Mouse (Mus musculus) cerebellum, postnatal 36 days (tissue): ENCODE data around the gene Slc39a8.
A peak's percentile ranks its signal among the peaks of the same experiment; 100 is the strongest.

ENCODE experiments used
- DNase-seq, 2 experiments: peaks; one replicate each; pipeline ENCODE4 v3.0.0; 2021 to 2022; ENCODE audit warnings: mixed read lengths in 2 of 2

Gene Slc39a8

DNA sequence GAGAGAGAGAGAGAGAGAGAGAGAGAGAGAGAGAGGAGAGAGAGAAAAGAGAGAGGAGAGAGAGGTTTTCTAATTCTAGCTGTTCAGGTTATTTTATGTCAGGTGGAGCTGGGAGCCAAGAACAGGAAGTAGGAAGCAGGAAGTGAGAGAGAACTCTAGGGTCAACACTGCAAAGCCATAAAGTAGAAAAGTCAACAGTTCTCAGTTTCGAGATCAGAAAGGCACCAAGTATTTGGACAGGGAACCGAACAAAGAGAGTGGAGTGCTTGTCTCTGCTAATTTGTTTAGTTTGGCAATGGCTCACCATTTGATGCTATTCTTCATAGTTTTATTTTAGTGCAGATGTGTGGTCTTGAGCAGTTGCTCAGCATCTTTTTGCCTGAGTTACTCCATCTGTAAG is 26.5 kb downstream of the Slc39a8 start:
- DNase-seq: no peak

DNA sequence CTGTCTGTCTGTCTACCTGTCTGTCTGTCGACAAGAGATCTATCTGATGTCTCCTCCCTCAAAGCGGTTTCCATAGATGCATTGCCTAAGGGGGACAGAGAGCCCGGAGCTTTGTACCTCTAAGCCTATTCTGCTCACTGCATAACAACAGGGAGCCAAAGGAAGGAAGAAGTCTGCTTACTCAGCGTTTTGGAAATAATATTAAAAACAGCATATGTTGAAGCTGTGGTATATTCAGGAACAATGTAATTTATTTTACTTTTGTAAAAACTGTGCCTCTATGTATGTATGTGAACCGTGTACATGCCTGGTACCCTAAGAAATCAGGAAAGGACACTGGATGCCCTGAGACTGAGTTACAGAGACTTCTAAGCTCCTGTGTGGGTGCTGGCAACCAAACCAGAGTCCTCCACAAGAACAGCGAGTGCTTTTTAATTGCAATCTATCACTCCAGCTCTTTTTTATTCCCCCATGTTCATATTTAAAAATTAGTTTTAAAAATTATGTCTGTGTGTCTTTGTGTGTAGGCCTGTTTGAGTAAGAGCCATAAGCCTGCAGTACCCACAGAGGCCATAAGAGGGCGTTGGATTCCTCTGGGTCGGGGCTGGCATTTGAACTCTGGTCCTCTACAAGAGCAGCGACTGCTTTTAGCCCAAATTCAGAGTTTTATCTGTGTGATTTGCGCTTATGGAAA is 28.7 kb downstream of the Slc39a8 start:
- DNase-seq: no peak

DNA sequence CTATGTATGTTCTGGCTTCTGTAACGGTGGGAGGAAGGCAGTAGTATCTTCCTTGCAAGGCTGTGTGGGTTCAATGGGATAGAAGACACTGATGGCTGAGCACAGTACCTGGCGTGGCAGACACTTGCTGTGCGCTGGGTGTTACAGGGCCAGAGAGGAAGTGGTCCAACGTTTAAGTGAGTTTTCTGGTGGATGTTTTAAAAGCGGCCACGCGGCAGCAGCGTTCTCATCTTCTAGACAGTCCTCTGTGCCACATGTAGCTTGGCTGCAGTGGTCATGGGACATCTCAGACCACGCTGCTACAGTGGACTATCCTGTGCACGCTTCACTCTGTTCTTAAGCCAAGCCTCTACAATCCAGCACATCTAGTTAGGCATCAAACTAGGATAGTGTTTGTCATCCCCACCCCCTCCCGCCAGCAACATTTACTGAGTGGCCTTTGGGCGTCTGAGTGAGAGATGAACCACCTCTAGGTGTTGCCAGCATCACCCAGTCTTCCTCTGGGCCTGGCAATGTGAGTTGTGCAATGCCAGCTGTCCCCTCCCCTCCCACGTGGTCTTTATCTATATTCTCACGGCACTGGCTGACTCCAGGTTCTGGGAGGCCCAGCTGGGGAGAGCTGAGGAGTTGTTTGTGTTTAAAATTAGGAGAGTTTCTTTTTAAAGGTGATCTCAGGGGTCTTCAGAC is 29.4 kb downstream of the Slc39a8 start:
- no peak for DNase-seq

DNA sequence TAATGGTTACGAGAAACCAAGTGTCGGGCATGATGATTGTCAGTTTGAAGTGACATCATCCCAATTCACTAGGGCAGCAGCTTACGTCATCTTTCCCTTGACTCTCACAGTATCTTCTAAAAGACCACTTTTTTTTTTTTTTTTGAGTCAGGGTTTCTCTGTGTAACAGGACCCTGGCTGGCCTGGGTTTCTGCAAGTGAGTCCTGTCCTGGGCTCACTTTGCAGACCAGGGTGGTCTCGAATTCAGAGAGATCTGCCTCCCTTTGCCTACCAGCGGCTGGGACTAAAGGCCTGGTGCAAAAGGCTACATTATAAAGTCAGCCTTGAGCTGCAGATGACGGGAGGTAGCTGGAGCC is 29.9 kb downstream of the Slc39a8 start:
- DNase-seq: no peak

DNA sequence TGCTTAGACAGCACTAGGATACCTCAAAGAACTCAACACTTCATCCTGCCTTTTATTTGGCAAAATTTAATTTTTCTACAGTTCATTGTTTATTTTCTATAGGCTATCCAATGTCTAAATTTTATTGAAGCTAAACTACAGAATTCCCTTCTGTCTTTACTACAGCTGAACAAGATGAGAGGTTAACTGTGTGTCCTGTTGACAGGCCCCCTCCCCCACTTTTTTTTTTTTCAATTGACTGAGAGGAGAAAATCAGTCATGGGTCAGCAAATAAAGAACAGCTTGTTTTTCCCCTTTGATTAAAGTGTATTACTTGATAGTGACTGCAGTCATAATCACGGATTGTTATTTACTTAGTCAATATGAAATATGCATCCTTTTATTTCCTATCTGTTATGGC is 31.2 kb downstream of the Slc39a8 start:
- DNase-seq: no peak

DNA sequence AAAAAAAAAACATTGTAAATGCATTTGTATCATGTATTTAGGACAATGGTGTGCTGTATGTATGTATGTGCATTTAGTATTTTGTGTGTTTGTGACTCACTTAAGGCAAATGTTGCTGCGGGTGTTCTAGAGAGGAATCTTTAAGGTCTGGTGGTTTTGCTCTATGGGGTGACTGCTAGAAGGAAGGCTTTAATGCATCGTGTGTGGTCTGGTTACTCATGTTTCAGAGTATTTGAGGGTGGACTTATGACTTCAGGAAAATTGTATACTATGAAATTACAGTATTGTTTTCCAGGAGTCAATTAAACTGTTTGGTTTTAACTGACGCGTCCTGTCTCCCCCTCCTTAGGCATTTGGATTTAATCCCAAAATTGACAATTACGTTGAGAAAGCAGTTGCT is 32.1 kb downstream of the Slc39a8 start:
- no peak for DNase-seq

DNA sequence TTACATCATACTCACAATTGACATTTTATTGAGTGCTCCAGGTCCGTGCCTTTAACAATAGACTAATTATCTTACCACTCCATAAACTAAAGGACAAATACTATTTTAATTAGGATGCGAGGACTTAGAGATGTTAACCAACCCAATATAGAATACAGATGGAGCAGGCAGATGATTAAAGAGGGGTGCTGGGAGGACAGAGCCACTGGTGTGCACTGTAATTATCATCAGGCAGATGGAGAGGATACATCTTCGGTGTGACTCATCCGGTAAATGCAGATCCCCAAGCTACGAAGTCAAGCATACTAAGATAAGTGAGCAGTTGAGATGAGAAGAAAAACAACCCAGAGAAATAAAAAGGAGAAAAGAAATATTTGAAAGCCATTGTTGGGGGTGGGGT is 34.4 kb downstream of the Slc39a8 start:
- no peak for DNase-seq

DNA sequence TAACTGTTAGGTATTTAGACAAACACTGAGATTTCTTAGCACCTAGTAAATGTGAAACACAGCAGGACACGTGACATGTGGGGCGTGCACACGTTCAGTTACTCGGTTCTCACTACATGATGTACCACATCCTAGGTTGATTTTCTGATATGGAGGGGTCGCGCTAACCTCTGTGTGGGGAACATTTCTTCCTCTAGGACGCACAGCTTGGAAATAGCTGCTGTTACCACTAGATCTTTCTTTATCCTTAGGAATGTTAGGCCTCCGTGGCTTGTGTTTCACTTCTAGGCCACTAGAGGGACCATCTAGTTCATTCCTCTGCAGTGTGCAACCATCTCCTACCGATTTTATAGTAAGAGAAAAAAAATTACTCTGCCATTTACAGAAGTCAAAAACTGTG is 37.7 kb downstream of the Slc39a8 start:
- DNase-seq: peak; percentile 34 to 51

DNA sequence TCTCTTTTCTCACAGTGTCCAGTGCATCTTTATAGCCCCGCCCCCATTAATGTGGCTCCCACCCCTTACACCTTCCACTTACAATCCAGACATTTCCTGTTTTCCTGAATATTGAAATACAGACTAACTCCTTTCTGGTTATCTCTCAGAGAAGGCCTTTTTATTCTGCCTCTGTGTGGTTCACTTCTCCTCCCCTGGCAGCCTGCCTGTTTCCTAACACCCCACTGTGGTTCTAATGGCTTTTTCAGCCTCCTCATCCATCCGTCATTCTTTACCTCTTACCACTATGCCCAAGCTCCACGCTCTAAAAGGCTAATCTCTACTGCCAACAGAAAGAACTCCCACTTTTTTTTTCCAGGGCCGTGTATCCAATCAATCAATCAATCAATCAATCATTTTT is 44.0 kb downstream of the Slc39a8 start:
- peak; percentile 27 to 31 for DNase-seq

DNA sequence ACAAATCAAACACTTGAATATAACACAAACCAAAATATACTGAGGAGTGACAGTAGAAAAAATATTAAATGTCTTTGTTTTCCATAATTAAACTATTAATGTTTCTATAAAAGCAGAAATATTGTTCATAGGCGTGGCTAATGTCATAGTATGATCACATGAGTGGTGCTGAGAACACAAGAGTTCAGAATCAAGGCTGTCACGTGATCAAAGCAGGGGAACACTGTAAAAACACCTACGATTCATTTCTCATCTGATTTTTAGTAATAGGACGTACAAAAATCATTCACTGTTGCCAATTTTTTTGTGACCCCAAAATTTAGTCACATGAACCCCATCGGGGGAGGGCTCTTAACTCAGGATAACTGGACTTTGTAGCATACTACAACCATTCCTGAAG is 47.2 kb downstream of the Slc39a8 start:
- no peak for DNase-seq

DNA sequence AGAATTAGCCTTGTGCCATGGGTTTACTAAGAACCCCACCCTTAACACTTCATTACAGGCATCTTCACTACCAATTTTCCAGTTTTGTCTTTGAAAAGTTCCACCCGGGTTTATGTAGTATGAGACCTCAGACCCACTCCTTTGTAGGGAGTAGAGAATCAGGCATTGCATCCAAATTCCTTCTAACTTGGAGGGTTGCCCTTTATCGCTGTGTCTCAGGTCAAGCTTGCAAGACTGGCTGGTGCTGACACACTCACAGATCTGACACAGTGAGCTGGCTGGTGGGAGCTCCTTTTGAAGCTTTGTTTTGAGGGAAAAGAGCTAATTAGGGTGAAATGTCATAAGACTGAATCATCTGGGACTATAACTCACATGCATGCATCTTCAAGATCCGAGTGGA is 48.5 kb downstream of the Slc39a8 start:
- no peak for DNase-seq

DNA sequence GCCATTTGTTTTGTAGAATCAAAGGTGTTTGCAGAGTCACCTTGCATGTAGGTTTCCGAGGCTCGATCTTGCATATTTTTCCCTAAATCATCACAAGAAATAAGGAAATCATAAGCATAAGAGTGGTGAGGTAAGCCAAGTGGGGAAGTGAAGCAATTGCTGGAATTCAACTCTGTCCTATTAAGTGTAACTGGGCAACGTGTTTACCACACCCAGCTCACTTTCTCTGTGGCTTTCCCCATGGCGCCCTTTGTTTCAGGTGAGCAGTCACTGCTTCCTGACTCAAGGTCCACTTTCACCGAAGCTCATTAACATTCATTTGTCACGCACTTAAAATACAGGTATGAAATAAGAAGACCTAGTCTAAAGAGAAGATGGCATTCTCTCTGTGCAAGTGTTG is 53.0 kb downstream of the Slc39a8 start:
- no peak for DNase-seq

DNA sequence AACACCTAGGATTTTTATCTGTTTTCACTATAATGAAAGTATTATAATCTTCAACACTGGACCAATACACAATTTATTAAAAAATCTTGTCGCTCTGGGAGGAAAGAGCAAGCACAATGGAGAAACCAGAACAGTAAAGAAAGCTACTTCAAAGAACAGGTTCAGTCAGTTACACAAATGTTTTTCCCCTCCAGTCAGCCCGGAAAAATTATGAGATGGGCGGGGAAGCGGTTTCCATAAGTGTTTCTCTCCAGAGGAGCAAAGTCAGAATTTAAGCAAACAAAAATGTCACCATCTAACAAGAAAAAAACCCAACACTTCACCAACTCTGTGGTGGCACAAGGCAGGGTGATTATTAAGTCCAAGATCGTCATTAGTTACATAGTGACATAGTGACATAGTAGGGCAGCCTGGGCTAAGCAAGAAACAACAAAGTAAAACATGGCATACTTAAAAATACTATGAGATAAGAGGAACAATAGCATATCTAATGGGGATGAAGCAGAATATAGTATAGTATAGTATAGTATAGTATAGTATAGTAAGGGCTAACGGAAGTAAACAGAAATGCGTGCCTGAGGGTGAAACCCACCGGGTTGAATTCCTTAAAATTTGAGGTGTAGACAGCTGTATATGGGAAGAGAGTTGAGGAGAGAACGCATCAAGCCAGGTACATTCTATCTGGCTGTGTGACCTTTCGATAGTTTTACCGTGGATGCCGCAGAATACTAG is 61.0 kb downstream of the Slc39a8 start:
- DNase-seq: no peak

DNA sequence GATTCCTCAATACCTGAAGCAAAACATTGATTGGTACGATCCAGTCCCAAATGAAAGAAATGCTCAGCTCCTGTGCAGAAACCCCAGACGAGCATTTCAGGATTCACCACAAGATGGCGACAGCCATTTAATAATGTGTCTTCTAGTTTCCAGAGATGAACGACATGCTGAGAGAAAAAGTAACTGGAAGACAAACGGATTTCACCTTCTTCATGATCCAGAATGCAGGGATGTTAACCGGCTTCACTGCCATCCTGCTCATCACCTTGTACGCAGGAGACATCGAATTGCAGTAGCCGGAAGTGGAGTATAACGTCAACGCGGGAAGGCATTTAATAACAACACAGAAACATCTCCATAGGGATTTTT is 61.6 kb downstream of the Slc39a8 start:
- peak; percentile 83 to 93 for DNase-seq

DNA sequence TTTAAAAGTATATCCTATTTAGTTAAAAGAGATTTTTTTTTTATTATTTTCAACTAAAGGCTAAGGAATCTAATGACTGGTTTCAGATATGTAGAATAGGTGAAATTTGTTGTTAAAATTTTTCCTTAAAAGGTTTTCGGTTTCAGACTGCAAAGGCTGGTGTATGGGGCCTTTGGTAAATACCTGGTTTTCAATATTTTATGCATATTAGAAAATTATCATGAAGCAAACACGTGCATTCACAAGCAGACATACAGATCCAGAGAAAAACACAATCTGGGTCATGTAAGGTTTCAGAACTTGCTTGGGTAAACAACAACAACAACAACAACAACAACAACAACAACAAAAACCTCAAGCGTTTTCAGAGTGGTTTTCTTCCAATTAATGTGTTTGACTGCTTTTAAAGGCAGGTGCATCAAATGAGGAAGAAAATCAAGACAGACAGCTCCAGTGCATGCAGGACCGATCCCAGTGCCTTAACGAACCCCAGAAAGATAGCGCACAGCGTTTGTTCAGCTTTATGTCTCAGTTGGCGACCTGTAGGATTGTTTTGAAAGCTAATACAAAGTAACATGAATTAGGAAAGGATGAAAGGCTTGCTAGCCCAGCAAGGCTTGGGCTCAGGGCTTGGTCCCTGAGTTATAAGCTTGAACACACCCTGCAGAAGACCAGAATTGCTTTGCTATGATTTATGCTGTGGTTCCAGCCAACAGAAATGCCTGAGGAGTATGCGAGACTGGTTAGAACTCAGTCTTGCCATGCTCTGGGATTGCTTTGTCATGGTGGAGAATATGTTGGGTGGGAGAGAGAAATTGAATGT is 62.2 kb downstream of the Slc39a8 start:
- DNase-seq: no peak

DNA sequence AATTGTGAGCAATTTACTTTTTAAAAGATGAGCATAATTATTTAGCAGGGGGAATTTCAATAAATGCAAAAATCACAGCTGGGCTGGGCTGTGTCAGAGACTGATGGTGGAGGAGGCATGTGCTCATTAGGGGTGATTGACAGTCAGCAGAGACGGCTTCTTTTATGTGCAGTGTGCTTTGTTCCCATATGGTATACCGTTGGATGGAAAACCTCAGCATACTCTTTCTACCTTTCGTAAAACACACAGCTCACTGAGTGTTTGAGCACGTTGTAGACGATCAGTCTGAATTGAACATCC is 62.7 kb downstream of the Slc39a8 start:
- no peak for DNase-seq

DNA sequence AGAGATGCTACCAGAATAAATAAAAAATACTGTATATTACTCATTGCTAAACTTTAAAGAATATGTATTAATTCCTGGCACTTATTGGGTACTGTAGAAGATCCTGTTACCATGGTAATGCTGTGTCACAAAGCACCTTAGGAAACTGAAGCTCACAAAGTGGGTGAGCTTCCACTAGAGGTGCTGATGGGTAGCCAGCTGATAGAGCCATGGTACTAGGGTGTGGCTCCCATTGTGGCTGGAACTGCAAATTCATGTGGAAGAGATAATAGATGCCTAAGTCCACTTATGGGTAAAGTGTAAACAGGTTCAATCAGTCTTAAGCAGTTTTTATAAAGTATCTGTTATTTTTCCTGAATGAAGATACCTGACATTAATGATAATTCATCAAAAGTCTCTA is 64.3 kb downstream of the Slc39a8 start:
- DNase-seq: no peak

DNA sequence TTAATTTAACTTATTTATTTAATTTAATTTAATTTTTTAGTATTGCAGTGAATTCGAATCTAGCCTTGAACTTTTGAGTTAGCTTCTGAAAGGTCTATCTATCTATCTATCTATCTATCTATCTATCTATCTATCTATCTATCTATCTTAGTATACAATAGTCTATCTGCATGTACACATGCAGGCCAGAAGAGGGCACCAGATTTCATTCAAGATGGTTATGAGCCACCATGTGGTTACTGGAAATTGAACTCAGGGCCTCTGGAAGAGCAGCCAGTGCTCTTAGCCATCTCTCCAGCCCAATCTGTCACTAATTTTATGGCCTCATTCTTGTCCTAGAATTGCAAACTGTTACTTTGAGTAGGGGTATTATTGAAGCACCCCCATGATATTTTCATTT is 78.3 kb downstream of the Slc39a8 start:
- DNase-seq: no peak

DNA sequence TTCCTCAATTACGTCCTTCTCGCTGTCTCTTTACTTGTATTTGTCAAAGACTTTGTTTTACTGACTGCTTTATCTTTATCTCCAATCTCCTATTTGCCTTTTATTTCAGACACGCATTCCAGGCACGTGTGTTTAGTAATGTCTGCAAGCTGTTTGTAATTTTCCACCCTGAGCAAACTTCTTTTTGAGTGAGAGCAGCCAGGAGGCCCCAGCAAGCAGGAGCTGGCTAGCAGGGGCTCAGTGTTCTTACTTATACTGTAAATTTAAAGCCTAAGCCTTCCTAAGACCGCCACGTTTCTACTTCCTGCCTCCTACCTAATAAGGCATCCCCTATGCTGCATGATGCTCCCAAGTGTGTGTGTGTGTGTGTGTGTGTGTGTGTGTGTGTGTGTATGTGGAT is 79.8 kb downstream of the Slc39a8 start:
- no peak for DNase-seq

DNA sequence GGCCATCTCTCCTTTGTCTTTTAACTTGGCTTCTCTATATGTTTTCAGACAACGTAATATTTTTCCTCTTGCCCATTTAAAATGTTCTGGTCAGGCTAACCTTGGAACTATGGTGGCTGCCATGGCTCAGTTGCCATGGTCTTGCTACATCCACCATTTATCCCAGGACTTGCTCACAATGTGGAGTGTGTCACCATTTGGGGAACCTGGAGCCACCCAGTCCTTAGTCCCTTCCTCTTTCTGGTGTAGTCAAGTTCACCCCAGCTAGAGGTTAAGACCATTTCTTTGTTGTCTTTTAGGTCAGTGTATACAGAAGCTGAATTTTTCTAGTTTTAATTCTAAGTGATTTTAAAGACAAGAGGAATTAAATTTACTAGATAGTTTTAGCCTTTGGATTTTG is 80.7 kb downstream of the Slc39a8 start:
- no peak for DNase-seq

DNA sequence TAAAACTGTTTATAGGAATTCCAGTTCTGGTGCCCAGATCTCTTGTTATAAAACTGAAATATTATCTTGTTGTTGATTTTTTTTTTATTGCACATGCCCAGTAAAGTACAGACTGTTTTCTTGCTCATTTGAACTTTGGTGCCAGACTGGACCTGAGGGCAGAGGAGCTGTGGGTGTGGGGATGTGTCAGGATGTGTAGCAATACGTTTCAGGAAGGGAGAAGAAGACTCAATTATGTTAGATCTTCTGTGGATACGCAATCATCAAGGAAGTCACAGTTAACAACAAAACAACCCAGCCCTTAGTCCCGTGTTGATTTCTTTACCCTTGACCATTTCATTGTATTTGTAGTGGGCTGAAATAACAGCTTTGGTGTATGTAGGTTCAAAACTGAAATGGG is 81.9 kb downstream of the Slc39a8 start:
- no peak for DNase-seq

DNA sequence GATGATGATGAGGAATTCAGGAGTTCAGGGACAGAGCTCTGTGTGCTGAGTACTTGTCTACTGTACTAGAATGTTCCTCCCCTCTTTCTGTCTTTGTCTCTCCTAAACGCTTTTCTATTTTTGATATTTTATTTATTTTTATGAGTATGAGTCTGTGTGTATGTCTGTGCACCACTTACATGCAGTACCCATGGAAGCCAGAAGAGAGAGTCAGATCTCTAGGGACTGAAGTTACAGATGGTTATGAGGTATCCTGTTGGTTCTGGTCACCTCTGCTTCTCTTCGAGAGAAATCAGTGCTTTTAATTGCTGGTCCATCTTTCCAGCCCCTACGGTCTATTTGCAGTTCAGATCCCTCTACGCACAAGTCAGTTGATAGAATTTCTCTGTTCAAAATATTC is 90.9 kb downstream of the Slc39a8 start:
- DNase-seq: no peak

DNA sequence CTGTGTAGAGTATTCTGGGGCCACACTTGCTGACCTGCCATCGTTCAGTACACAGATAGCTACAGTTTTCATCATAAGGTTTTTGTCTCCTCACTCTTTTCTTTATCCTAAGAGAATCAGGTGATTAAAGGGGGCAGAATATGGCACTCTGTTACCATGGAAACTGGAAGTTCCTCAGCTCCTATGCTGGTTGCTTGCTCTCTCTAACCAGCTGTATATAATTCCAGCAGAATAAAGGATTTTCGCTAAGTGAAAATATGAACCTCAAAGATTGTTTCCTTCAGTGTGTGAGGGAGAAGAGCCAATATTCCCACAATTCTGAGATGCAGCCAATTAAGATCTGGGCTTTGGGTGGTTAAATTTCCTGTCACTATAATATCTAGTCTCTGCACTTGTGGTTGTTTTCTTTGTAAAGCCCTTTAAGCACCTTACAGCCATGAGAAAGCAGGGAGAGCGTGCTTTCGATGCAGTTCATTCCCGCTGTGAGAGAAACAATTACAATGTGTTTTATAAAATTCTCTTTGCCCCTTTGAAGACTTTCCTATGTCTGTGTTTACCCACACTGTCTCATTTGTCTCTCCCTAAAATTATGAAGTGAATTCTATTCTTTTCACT is 93.6 kb downstream of the Slc39a8 start:
- no peak for DNase-seq
